Mouse (Mus musculus) gastrocnemius, postnatal 4 days (tissue): ENCODE data around the gene Lctl. TPM values are rescaled to one million over a fixed set of nuclear protein-coding genes. Genes with fewer than 3 reads are reported as not detected.

Experiments
- DNase-seq, 2 experiments: peaks; one replicate each; pipeline ENCODE4 v3.0.0; 2021 to 2022; ENCODE audit warnings: low spot score in 2 of 2, mixed read lengths in 2 of 2
- long read RNA-seq, 2 experiments: library from polyadenylated mRNA; stranded (forward); transcript quantifications; one replicate each; pipeline ENCODE4 v2.0.0; 2021
- total RNA-seq, 2 experiments: library from RNA; stranded (reverse); gene quantifications; 2 replicates each; pipeline ENCODE4 v1.2.3; 2021

Gene Lctl
- total RNA-seq, result 1 to 10 TPM in 1 of 2 experiments, under 1 TPM in 1; 0.52 to 1.2 TPM
- long read RNA-seq, experiment 1, partial matches to known transcripts, result 0 of 2 reads
- long read RNA-seq, experiment 1, other reads (novel, unspliced or antisense), result 1 of 2 reads
- long read RNA-seq, experiment 2, partial matches to known transcripts, result 3 of 4 reads
- long read RNA-seq, experiment 2, other reads (novel, unspliced or antisense), result 1 of 4 reads

- DNase-seq, result no peak
Measured at GRCm38 (mm10) chr9:64116876-64117275, at the start of gene Lctl. Gene Lctl, plus strand, starts transcription at chr9:64117147.

GRCm38 (mm10) chr9:64067787-64068186 lies 49.2 kb upstream of the Lctl start:
- no peak for DNase-seq

GRCm38 (mm10) chr9:64068571-64068970 lies 48.4 kb upstream of the Lctl start:
- DNase-seq, result no peak

GRCm38 (mm10) chr9:64069131-64069530 lies 47.8 kb upstream of the Lctl start:
- no peak for DNase-seq

GRCm38 (mm10) chr9:64070674-64071073 lies 46.3 kb upstream of the Lctl start:
- no peak for DNase-seq

GRCm38 (mm10) chr9:64074831-64075230 lies 42.1 kb upstream of the Lctl start:
- no peak for DNase-seq

- DNase-seq, result no peak
Measured at GRCm38 (mm10) chr9:64076412-64076811, 40.5 kb upstream of the Lctl start.

GRCm38 (mm10) chr9:64078386-64078792 lies 38.6 kb upstream of the Lctl start:
- DNase-seq, result no peak

GRCm38 (mm10) chr9:64079922-64080321 lies 37.0 kb upstream of the Lctl start:
- no peak for DNase-seq

- peak in 1 of 2 experiments; percentile 64 for DNase-seq
Measured at GRCm38 (mm10) chr9:64084231-64084630, 32.7 kb upstream of the Lctl start.

GRCm38 (mm10) chr9:64084661-64085399 lies 32.1 kb upstream of the Lctl start:
- DNase-seq, result peak; percentile 43 to 56

GRCm38 (mm10) chr9:64085976-64086375 lies 31.0 kb upstream of the Lctl start:
- DNase-seq, result no peak

- DNase-seq, result no peak
Measured at GRCm38 (mm10) chr9:64086543-64086942, 30.4 kb upstream of the Lctl start.

- DNase-seq, result peak in 1 of 2 experiments; percentile 67
Measured at GRCm38 (mm10) chr9:64087461-64088235, 29.3 kb upstream of the Lctl start.

- DNase-seq, result no peak
Measured at GRCm38 (mm10) chr9:64088346-64088745, 28.6 kb upstream of the Lctl start.

GRCm38 (mm10) chr9:64089004-64089403 lies 27.9 kb upstream of the Lctl start:
- DNase-seq, result no peak

GRCm38 (mm10) chr9:64094083-64094482 lies 22.9 kb upstream of the Lctl start:
- no peak for DNase-seq

- DNase-seq, result no peak
Measured at GRCm38 (mm10) chr9:64098282-64098681, 18.7 kb upstream of the Lctl start.

- DNase-seq, result peak in 1 of 2 experiments; percentile 64
Measured at GRCm38 (mm10) chr9:64100442-64100841, 16.5 kb upstream of the Lctl start.

- no peak for DNase-seq
Measured at GRCm38 (mm10) chr9:64105301-64105700, 11.6 kb upstream of the Lctl start.

GRCm38 (mm10) chr9:64110502-64110901 lies 6.4 kb upstream of the Lctl start:
- no peak for DNase-seq

- DNase-seq, result no peak
Measured at GRCm38 (mm10) chr9:64114646-64115045, 2.3 kb upstream of the Lctl start.
